Mouse (Mus musculus) MEL (cell line): ENCODE measurements around the gene Gm48551. TPM values are rescaled to one million over a fixed set of nuclear protein-coding genes. Genes with fewer than 3 reads are reported as not detected.

Experiments
- DNase-seq: peaks from one replicate; pipeline ENCODE4 v3.0.0; 2011; ENCODE audit warnings: low read depth, low spot score
- H3K27ac ChIP-seq: 2 replicates; pipeline ENCODE4 v1.5.1; 2012; ENCODE audit warnings: low read depth, mild to moderate bottlenecking, control low read depth, low read length, moderate library complexity; ENCODE audit not compliant: control insufficient read depth
- H3K27me3 ChIP-seq, 2 experiments: fragments of 150-350 bp in 1 of 2; sonication (generic) in 1 of 2; 2 replicates each; pipeline ENCODE4 v1.6.1; 2012; ENCODE audit warnings: low read length in 2 of 2, mild to moderate bottlenecking in 2 of 2, improper control_type of control experiment in 1 of 2, moderate library complexity in 1 of 2; ENCODE audit not compliant: insufficient read depth in 2 of 2, control insufficient read depth in 1 of 2
- H3K36me3 ChIP-seq, 2 experiments: 2 replicates each; pipeline ENCODE4 v1.6.1; 2012 to 2014; ENCODE audit warnings: low read length in 2 of 2, improper control_type of control experiment in 1 of 2, inconsistent platforms in 1 of 2, mild to moderate bottlenecking in 1 of 2; ENCODE audit not compliant: insufficient read depth in 2 of 2, control insufficient read depth in 1 of 2
- H3K4me1 ChIP-seq, 2 experiments: fragments of 150-350 bp in 1 of 2; sonication (generic) in 1 of 2; 2 replicates each; pipeline ENCODE4 v1.6.1; 2012; ENCODE audit warnings: low read length in 2 of 2, improper control_type of control experiment in 1 of 2, mild to moderate bottlenecking in 1 of 2; ENCODE audit not compliant: insufficient read depth in 2 of 2, control insufficient read depth in 1 of 2
- H3K4me3 ChIP-seq, 2 experiments: fragments of 150-350 bp in 1 of 2; sonication (generic) in 1 of 2; 2 replicates each; pipeline ENCODE4 v1.5.1; 2012; ENCODE audit warnings: low read depth in 2 of 2, low read length in 2 of 2, mild to moderate bottlenecking in 2 of 2, moderate library complexity in 2 of 2, control low read depth in 1 of 2, improper control_type of control experiment in 1 of 2; ENCODE audit not compliant: control insufficient read depth in 1 of 2, insufficient read depth in 1 of 2
- H3K79me2 ChIP-seq: 2 replicates; pipeline ENCODE4 v1.6.1; 2012; ENCODE audit warnings: mild to moderate bottlenecking, low read length, moderate library complexity; ENCODE audit not compliant: control insufficient read depth, poor library complexity, insufficient read depth
- H3K9ac ChIP-seq: 2 replicates; pipeline ENCODE4 v1.6.1; 2012; ENCODE audit warnings: low read depth, mild to moderate bottlenecking, control low read depth, low read length, moderate library complexity; ENCODE audit not compliant: control insufficient read depth, poor library complexity, severe bottlenecking
- H3K9me3 ChIP-seq: fragments of 150-350 bp; sonication (generic); replicated peaks from 2 replicates; pipeline ENCODE4 v1.6.1; 2012; ENCODE audit warnings: mild to moderate bottlenecking, low read length, improper control_type of control experiment, moderate library complexity; ENCODE audit not compliant: insufficient read depth
- BHLHE40 ChIP-seq: IDR thresholded peaks from 2 replicates; pipeline ENCODE4 v1.6.1; 2012; ENCODE audit warnings: low read depth, mild to moderate bottlenecking, inconsistent platforms, low read length, improper control_type of control experiment, borderline replicate concordance
- CHD1 ChIP-seq: IDR thresholded peaks from 2 replicates; pipeline ENCODE4 v1.6.1; 2012; ENCODE audit warnings: low read depth, mild to moderate bottlenecking, inconsistent platforms, low read length, improper control_type of control experiment
- CHD2 ChIP-seq: IDR thresholded peaks from 2 replicates; pipeline ENCODE4 v1.6.1; 2011; ENCODE audit warnings: low read length, improper control_type of control experiment
- ETS1 ChIP-seq: IDR thresholded peaks from 2 replicates; pipeline ENCODE4 v1.6.1; 2012; ENCODE audit warnings: low read depth, mild to moderate bottlenecking, inconsistent platforms, low read length, improper control_type of control experiment, moderate library complexity
- HCFC1 ChIP-seq: IDR thresholded peaks from 2 replicates; pipeline ENCODE4 v1.6.1; 2012; ENCODE audit warnings: low read depth, mild to moderate bottlenecking, inconsistent platforms, low read length, improper control_type of control experiment, moderate library complexity
- KAT2A ChIP-seq: conservative IDR thresholded peaks from 2 replicates; pipeline ENCODE4 v1.6.1; 2012; ENCODE audit warnings: low read depth, low read length, improper control_type of control experiment, inconsistent platforms
- MAX ChIP-seq: IDR thresholded peaks from 2 replicates; pipeline ENCODE4 v1.6.1; 2011; ENCODE audit warnings: low read length, improper control_type of control experiment
- MAZ ChIP-seq: IDR thresholded peaks from 2 replicates; pipeline ENCODE4 v1.6.1; 2012; ENCODE audit warnings: low read depth, mild to moderate bottlenecking, inconsistent platforms, low read length, improper control_type of control experiment
- MEF2A ChIP-seq: IDR thresholded peaks from 2 replicates; pipeline ENCODE4 v1.6.1; 2014; ENCODE audit warnings: low read depth, mild to moderate bottlenecking, inconsistent platforms, low read length, improper control_type of control experiment; ENCODE audit not compliant: poor library complexity, insufficient replicate concordance, severe bottlenecking; ENCODE audit errors: extremely low read depth
- MYB ChIP-seq: IDR thresholded peaks from 2 replicates; pipeline ENCODE4 v1.6.1; 2011; ENCODE audit warnings: mild to moderate bottlenecking, low read depth, low read length, improper control_type of control experiment
- MYC ChIP-seq: IDR thresholded peaks from 2 replicates; pipeline ENCODE4 v1.6.1; 2011; ENCODE audit warnings: low read depth, mild to moderate bottlenecking, low read length, improper control_type of control experiment, moderate library complexity
- NRF1 ChIP-seq: IDR thresholded peaks from 2 replicates; pipeline ENCODE4 v1.6.1; 2014; ENCODE audit warnings: low read depth, mild to moderate bottlenecking, inconsistent platforms, low read length, improper control_type of control experiment, moderate library complexity; ENCODE audit not compliant: poor library complexity, insufficient read depth, severe bottlenecking
- POLR2AphosphoS2 ChIP-seq: IDR thresholded peaks from 2 replicates; pipeline ENCODE4 v1.6.1; 2011; ENCODE audit warnings: low read length, improper control_type of control experiment
- POLR2AphosphoS5 ChIP-seq: IDR thresholded peaks from 2 replicates; pipeline ENCODE4 v1.6.1; 2012; ENCODE audit warnings: low read depth, borderline replicate concordance, mild to moderate bottlenecking, inconsistent platforms, low read length, moderate library complexity, mixed read lengths
- RCOR1 ChIP-seq: IDR thresholded peaks from 2 replicates; pipeline ENCODE4 v1.6.1; 2012; ENCODE audit warnings: low read depth, mild to moderate bottlenecking, inconsistent platforms, low read length, improper control_type of control experiment
- SIN3A ChIP-seq: IDR thresholded peaks from 2 replicates; pipeline ENCODE4 v1.6.1; 2012; ENCODE audit warnings: low read length, improper control_type of control experiment, inconsistent platforms
- TCF12 ChIP-seq: IDR thresholded peaks from 2 replicates; pipeline ENCODE4 v1.6.1; 2014; ENCODE audit warnings: low read depth, mild to moderate bottlenecking, inconsistent platforms, low read length, improper control_type of control experiment, moderate library complexity
- UBTF ChIP-seq: IDR thresholded peaks from 2 replicates; pipeline ENCODE4 v1.6.1; 2012; ENCODE audit warnings: low read depth, mild to moderate bottlenecking, inconsistent platforms, low read length, improper control_type of control experiment, moderate library complexity, borderline replicate concordance; ENCODE audit not compliant: insufficient read depth
- USF1 ChIP-seq: IDR thresholded peaks from 2 replicates; pipeline ENCODE4 v1.6.1; 2014; ENCODE audit warnings: low read depth, mild to moderate bottlenecking, inconsistent platforms, low read length, improper control_type of control experiment, moderate library complexity
- USF2 ChIP-seq, 2 experiments: IDR thresholded peaks; 2 replicates each; pipeline ENCODE4 v1.6.1; 2011 to 2012; ENCODE audit warnings: improper control_type of control experiment in 2 of 2, low read length in 2 of 2, borderline replicate concordance in 1 of 2, inconsistent platforms in 1 of 2, low read depth in 1 of 2, mild to moderate bottlenecking in 1 of 2; ENCODE audit not compliant: insufficient read depth in 1 of 2
- ZNF384 ChIP-seq: IDR thresholded peaks from 2 replicates; pipeline ENCODE4 v1.6.1; 2012; ENCODE audit warnings: low read depth, mild to moderate bottlenecking, inconsistent platforms, low read length, improper control_type of control experiment
- polyA plus RNA-seq, 2 experiments: library from polyadenylated mRNA; stranded (reverse) in 1 of 2; unstranded in 1 of 2; fragments of >175 nt in 1 of 2; fragments of >200 nt in 1 of 2; gene quantifications; 2 replicates each; pipeline versions ENCODE4 v1.2.1 to v1.2.4; 2012; ENCODE audit warnings: low replicate concordance in 2 of 2, low read depth in 1 of 2; ENCODE audit not compliant: insufficient read length in 2 of 2, insufficient read depth in 1 of 2, missing spikeins in 1 of 2
- total RNA-seq: library from RNA; depleted of rRNA; stranded (reverse); fragments of 300-350 nt; gene quantifications from 2 replicates; pipeline ENCODE4 v1.2.3, GENCODE M21; 2012

Gene Gm48551
- total and polyA plus RNA-seq, 3 experiments = 0.62 to 2.6 TPM; not detected in 1

GRCm38 (mm10) chr10:81388505-81389055 is 4.3 kb downstream of the Gm48551 start, which contains the start of gene Gm48552:
Gene Gm48552 (plus strand): TSS chr10:81389005.
- Histone ChIP-seq H3K9me3 (no peaks in the 10 kb centered on the region), H3K79me2 (peaks cover 17% of the 10 kb centered on the region), H3K9ac (no peak within 1 kb of the TSS), H3K27ac (no peak within 1 kb of the TSS), H3K36me3 (peaks cover 0 to 4% of the 10 kb centered on the region in 2 experiments; a peak in 1 of 4 replicates), H3K4me3 (no peak within 1 kb of the TSS), H3K4me1 (peaks cover 3 to 17% of the 10 kb centered on the region in 2 experiments; a peak in 3 of 4 replicates), H3K27me3 (no peaks in the 10 kb centered on the region)
- TF ChIP-seq SIN3A (no peak), KAT2A (no peak), NRF1 (no peak), POLR2AphosphoS2 (no peak), CHD2 (no peak), TCF12 (no peak)
- no peak for DNase-seq

- Histone ChIP-seq H3K27me3 (no peaks in the 10 kb centered on the region), H3K9me3 (no peaks in the 10 kb centered on the region), H3K9ac (no peak overlapping the region), H3K27ac (no peak overlapping the region), H3K4me3 (no peak overlapping the region), H3K4me1 (peaks cover 6 to 22% of the 10 kb centered on the region in 2 experiments; a peak in 3 of 4 replicates), H3K36me3 (peaks cover 0 to 4% of the 10 kb centered on the region in 2 experiments; a peak in 1 of 4 replicates), H3K79me2 (peaks cover 16% of the 10 kb centered on the region)
- TF ChIP-seq ETS1 = no peak
- no peak for TF ChIP-seq MEF2A
- TF ChIP-seq HCFC1 = no peak
- TF ChIP-seq RCOR1 = no peak
- TF ChIP-seq ZNF384 = no peak
- no peak for TF ChIP-seq MAX
- DNase-seq = no peak
Observed at GRCm38 (mm10) chr10:81389373-81389772, 5.1 kb downstream of the Gm48551 start.

GRCm38 (mm10) chr10:81389801-81390677 is 5.8 kb downstream of the Gm48551 start:
- Histone ChIP-seq H3K4me1 (peaks cover 6 to 23% of the 10 kb centered on the region in 2 experiments; a peak in 3 of 4 replicates), H3K79me2 (peaks cover 10% of the 10 kb centered on the region), H3K9me3 (no peaks in the 10 kb centered on the region), H3K4me3 (no peak overlapping the region), H3K27ac (no peak overlapping the region), H3K9ac (no peak overlapping the region), H3K27me3 (no peaks in the 10 kb centered on the region), H3K36me3 (peaks cover 0 to 4% of the 10 kb centered on the region in 2 experiments; a peak in 1 of 4 replicates)
- DNase-seq = peak; percentile 73
- 0 out of 2 replicates have a peak, but pooled peaks have one; percentile 38 for TF ChIP-seq MAZ
- TF ChIP-seq USF1 = no peak
- TF ChIP-seq MAX = no peak
- no peak for TF ChIP-seq CHD2
- TF ChIP-seq ZNF384 = no peak
- TF ChIP-seq RCOR1 = no peak
- no peak for TF ChIP-seq USF2 (IDR thresholded peaks at IDR 0.05; ENCODE audit: borderline replicate concordance in 1 of 2, insufficient read depth in 1 of 2, low read depth in 1 of 2, low read length in 2 of 2)
- TF ChIP-seq POLR2AphosphoS5 = no peak
- TF ChIP-seq BHLHE40 = no peak
- peak; percentile 53; the same call in 1 of the 2 replicates for TF ChIP-seq SIN3A
- no peak for TF ChIP-seq KAT2A
- TF ChIP-seq MYB = no peak
- no peak for TF ChIP-seq MYC
- no peak for TF ChIP-seq UBTF
- TF ChIP-seq ETS1 = no peak
- TF ChIP-seq CHD1 = no peak
